Mouse (Mus musculus) heart, embryonic 14.5 days (tissue): ENCODE measurements around the gene Gm17949. TPM values are rescaled to one million over a fixed set of nuclear protein-coding genes. Genes with fewer than 3 reads are reported as not detected.

Experiments used
- ATAC-seq: fragments of 200-750 bp; cut with Nextera tagmentation; 2 replicates; pipeline ENCODE4 v1.8.0; 2017; ENCODE audit warnings: low read depth, moderate TSS enrichment; ENCODE audit not compliant: insufficient number of reproducible peaks, insufficient read depth, low FRiP score
- H3K27ac ChIP-seq, 2 experiments: fragments of 200-500 bp in 1 of 2; fragments of 300-500 bp in 1 of 2; sonication (generic) in 1 of 2; replicated peaks in 1 of 2; 2 replicates each; pipeline ENCODE4 v1.5.1; 2012 to 2014; ENCODE audit warnings: low read depth in 2 of 2, low read length in 2 of 2, control low read depth in 1 of 2, mild to moderate bottlenecking in 1 of 2, mixed read lengths in 1 of 2; ENCODE audit not compliant: control insufficient read depth in 1 of 2, insufficient read depth in 1 of 2
- H3K27me3 ChIP-seq: fragments of 300-500 bp; sonication (generic); 2 replicates; pipeline ENCODE4 v1.6.1; 2014; ENCODE audit warnings: mild to moderate bottlenecking, low read length, control low read depth; ENCODE audit not compliant: control insufficient read depth, insufficient read depth
- H3K36me3 ChIP-seq: fragments of 300-500 bp; sonication (generic); 2 replicates; pipeline ENCODE4 v1.6.1; 2014; ENCODE audit warnings: mild to moderate bottlenecking, control low read depth, low read length, mixed read lengths; ENCODE audit not compliant: control insufficient read depth, insufficient read depth
- H3K4me1 ChIP-seq, 2 experiments: fragments of 200-500 bp in 1 of 2; fragments of 300-500 bp in 1 of 2; sonication (generic) in 1 of 2; 2 replicates each; pipeline ENCODE4 v1.6.1; 2012 to 2014; ENCODE audit warnings: low read length in 2 of 2, control low read depth in 1 of 2, mixed read lengths in 1 of 2; ENCODE audit not compliant: control insufficient read depth in 2 of 2, insufficient read depth in 2 of 2
- H3K4me2 ChIP-seq: fragments of 300-500 bp; sonication (generic); 2 replicates; pipeline ENCODE4 v1.6.1; 2014; ENCODE audit warnings: mild to moderate bottlenecking, low read length
- H3K4me3 ChIP-seq, 2 experiments: fragments of 200-500 bp in 1 of 2; fragments of 300-500 bp in 1 of 2; sonication (generic) in 1 of 2; 2 replicates each; pipeline ENCODE4 v1.5.1; 2012 to 2014; ENCODE audit warnings: low read length in 2 of 2, mild to moderate bottlenecking in 2 of 2, control low read depth in 1 of 2, low read depth in 1 of 2, moderate library complexity in 1 of 2; ENCODE audit not compliant: control insufficient read depth in 1 of 2, insufficient read depth in 1 of 2
- H3K9ac ChIP-seq: fragments of 300-500 bp; sonication (generic); 2 replicates; pipeline ENCODE4 v1.6.1; 2014; ENCODE audit warnings: mild to moderate bottlenecking, low read length
- H3K9me3 ChIP-seq: fragments of 300-500 bp; sonication (generic); 2 replicates; pipeline ENCODE4 v1.6.1; 2016; ENCODE audit warnings: low read length, control low read depth; ENCODE audit not compliant: control insufficient read depth
- WGBS: fragments of 180-500 bp; shearing (Covaris S2); extraction: QIAGEN DNeasy Blood & Tissue Kit; methylation state at CpG from one replicate; pipeline ENCODE4 v1.1.7; 2014; 5-methylcytosine and 5-hydroxymethylcytosine counted together
- polyA plus RNA-seq: library from polyadenylated mRNA; unstranded; fragments of >200 nt; fragmentation: Nextera tagmentation; extraction: Ambion mirVana; gene quantifications from 2 replicates; pipeline ENCODE4 v1.2.1, GENCODE M21; 2014

The Gm17949 gene
- 0.34 TPM in 1 of 2 replicates, not detected in the other for polyA plus RNA-seq

DNA sequence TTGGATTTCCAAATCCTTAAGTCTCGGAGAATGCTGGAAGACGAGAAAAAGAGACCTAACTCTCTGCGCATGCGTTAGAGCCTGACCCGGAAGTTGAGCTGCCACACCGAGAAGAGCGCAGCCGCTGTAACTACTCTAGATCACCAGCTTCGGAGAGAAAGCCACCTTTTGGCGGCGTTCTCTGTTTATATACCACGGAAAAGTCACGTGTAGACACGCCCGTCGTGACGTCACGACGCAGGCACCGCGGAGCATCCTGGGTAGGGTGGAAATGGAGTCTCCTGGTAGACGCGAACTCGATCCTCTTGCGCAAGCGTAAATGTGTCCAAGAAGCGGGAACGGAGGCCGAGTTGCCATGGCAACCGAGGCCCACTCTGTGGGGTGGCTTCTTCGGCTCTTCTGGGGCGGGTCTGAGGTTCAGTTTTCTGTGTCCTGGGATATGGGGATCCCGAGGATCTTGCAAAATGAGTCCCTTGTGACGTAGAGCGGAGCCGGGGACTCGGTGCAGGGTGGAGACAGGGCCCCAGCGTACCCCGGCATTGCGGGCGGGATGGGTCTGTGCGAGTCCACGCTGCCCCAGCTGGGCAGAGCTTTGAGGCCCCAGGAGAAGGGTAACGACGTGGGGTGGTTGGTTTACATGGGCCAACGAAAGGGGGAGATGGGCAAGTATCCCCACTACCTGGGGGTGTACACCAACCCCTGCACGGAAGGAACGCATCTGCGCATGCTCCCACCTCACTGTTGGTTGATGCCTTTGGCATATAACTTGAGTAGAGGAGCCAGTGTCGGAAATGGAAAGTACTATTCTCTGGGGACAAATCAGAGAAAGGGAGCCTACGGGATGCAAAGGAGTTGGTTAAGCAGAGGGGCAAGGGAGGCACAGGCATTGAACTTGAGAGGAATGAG is at the start of gene Gm17949, which contains the start of gene Gtf2f1:
Gene Gm17949, plus strand, starts transcription at position 234 of the 906 bp plus-strand sequence.
Gene Gtf2f1, minus strand, starts transcription at position 53 of the 906 bp plus-strand sequence.
- peak within 1 kb of the TSS; percentile 77 to 78 for H3K27ac ChIP-seq
- peak within 1 kb of the TSS; percentile 86 to 95 for H3K4me3 ChIP-seq
- ATAC-seq, result peak; percentile 89
- H3K4me1 ChIP-seq, result peaks cover 4 to 11% of the 10 kb centered on the region in 2 experiments; a peak in 2 of 4 replicates
- H3K9ac ChIP-seq, result peak within 1 kb of the TSS; percentile 90
- peak within 1 kb of the TSS; percentile 74 for H3K4me2 ChIP-seq
- under 1% methylated on average over 51 of the region's 51 CpGs for WGBS
- no peaks in the 10 kb centered on the region for H3K27me3 ChIP-seq
- peaks cover 32% of the 10 kb centered on the region for H3K36me3 ChIP-seq
- H3K9me3 ChIP-seq, result no peaks in the 10 kb centered on the region

GRCm38 (mm10) chr17:56961880-56962279 is 49.4 kb upstream of the Gm17949 start:
- Histone ChIP-seq H3K27me3 (0 out of 2 replicates have a peak, but pooled peaks cover 5% of the 10 kb centered on the region), H3K4me1 (no peaks in the 10 kb centered on the region), H3K4me2 (no peak overlapping the region), H3K9me3 (no peaks in the 10 kb centered on the region), H3K27ac (no peak overlapping the region), H3K36me3 (no peaks in the 10 kb centered on the region), H3K4me3 (no peak overlapping the region), H3K9ac (no peak overlapping the region)
- whole genome bisulfite sequencing, result 91% methylated on average over 4 of the region's 4 CpGs
- ATAC-seq, result no peak

DNA sequence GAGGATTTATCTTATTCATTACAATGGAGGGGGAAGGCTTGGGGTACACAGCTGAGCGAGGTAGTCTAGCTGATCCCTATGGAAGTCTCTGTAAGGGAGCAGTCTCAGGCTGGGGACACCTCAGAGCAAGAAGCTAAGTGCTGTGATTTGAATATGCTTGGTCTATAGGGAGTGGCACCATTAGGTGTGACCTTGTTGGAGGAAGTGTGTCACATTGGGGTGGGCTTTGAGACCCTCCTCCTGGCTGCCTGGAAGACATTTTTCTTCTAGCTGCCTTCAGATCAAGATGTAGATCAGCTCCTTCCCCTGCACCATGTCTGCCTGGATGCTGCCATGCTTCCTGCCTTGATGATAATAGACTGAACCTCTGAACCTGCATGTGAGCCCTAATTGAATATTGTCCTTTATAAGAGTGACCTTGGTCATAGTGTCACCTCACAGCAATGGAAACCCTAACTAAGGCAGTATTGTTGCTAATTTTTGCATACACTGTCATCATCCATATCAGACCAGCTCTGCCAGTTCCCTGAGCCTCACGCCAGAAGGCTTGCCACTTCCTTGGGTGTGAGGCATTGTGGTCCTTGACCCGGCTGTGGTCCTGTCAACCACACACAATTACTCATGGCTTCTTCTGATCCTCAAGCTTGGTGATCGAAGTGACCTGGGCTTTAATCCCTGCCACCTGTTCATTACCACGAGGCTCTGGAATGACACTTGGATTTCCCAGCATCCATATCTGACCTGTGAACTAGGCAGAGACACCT is 48.4 kb upstream of the Gm17949 start:
- Histone ChIP-seq H3K27me3 (0 out of 2 replicates have a peak, but pooled peaks cover 5% of the 10 kb centered on the region), H3K4me3 (no peak overlapping the region), H3K4me1 (no peaks in the 10 kb centered on the region), H3K27ac (no peak overlapping the region), H3K36me3 (no peaks in the 10 kb centered on the region), H3K4me2 (no peak overlapping the region), H3K9ac (no peak overlapping the region), H3K9me3 (no peaks in the 10 kb centered on the region)
- no peak for ATAC-seq
- WGBS, result 66% methylated on average over 5 of the region's 5 CpGs

DNA sequence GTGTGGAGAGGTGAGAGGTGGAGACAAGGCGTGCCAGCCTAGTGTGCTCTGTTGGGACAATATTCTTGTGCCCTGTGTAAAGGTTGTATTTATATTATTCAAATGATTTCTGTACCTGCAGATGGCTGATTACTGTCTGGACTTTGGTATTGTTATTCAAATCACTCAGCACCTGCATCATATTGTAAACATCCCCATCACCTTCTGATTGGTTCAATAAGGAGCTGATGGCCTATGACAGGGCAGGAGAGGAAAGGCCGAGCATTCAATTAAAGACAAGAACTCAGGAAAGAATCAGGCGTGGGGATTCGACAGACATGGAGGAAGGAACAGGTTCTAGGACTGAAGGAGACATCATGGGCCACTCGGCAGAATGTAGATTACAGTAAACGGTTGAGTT is 47.6 kb upstream of the Gm17949 start:
- H3K4me1 ChIP-seq, result no peaks in the 10 kb centered on the region

DNA sequence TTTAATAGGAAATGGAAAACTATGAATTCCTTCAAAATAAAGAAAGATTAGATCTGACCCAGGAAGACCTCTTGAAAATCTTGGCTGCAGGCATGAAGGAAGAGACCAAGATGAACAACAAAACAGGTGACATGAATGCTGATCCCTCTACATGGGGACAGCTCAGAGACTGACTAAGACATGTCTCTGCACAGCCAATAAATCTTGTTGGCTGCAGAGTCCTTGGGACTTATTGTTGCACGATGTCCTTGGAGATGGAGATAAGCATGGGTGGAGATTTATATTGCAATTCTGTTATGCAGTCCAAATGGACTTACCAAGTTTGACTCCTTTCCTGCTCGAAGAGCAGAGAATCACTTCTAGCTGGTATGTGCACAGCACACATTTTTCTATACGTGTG is 41.9 kb upstream of the Gm17949 start:
- Histone ChIP-seq H3K9ac (no peak overlapping the region), H3K9me3 (no peaks in the 10 kb centered on the region), H3K4me2 (no peak overlapping the region), H3K27me3 (peaks cover 12% of the 10 kb centered on the region; the same call in 1 of the 2 replicates), H3K4me3 (no peak overlapping the region), H3K27ac (no peak overlapping the region), H3K36me3 (no peaks in the 10 kb centered on the region), H3K4me1 (no peaks in the 10 kb centered on the region)
- no peak for ATAC-seq
- 59% methylated on average over 3 of the region's 3 CpGs for WGBS

More for the DNA sequence above, 47.6 kb upstream of the Gm17949 start:
- 67% methylated on average over 6 of the region's 6 CpGs for WGBS
- H3K27me3 ChIP-seq, result 0 out of 2 replicates have a peak, but pooled peaks cover 5% of the 10 kb centered on the region
- H3K27ac ChIP-seq, result no peak overlapping the region
- no peak for ATAC-seq
- no peaks in the 10 kb centered on the region for H3K9me3 ChIP-seq
- no peak overlapping the region for H3K4me2 ChIP-seq
- H3K4me3 ChIP-seq, result no peak overlapping the region
- no peaks in the 10 kb centered on the region for H3K36me3 ChIP-seq
- H3K9ac ChIP-seq, result no peak overlapping the region

DNA sequence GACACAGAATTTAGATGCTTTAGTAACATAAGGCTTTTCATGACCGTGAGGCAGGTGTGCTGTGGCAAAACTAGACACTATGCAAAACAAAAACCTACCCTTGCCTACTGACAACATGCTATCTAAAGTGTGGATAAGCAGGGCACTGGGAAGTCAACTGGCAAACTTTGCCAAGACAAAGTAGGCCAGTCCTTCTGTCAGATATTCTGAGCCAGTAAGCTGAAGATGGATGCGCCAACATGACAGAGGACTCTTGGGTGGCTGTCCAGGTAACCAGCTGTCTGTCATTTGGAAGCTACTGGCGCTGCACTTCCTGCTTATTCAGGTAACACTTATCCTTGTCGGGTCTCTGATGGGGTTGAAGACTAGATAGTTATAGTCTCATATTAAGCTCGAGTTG is 41.2 kb upstream of the Gm17949 start:
- Histone ChIP-seq H3K27me3 (peaks cover 12% of the 10 kb centered on the region; the same call in 1 of the 2 replicates), H3K9me3 (no peaks in the 10 kb centered on the region), H3K4me2 (no peak overlapping the region), H3K9ac (no peak overlapping the region), H3K4me1 (no peaks in the 10 kb centered on the region), H3K36me3 (no peaks in the 10 kb centered on the region), H3K4me3 (no peak overlapping the region), H3K27ac (no peak overlapping the region)
- 57% methylated on average over 5 of the region's 5 CpGs for WGBS
- ATAC-seq, result no peak

DNA sequence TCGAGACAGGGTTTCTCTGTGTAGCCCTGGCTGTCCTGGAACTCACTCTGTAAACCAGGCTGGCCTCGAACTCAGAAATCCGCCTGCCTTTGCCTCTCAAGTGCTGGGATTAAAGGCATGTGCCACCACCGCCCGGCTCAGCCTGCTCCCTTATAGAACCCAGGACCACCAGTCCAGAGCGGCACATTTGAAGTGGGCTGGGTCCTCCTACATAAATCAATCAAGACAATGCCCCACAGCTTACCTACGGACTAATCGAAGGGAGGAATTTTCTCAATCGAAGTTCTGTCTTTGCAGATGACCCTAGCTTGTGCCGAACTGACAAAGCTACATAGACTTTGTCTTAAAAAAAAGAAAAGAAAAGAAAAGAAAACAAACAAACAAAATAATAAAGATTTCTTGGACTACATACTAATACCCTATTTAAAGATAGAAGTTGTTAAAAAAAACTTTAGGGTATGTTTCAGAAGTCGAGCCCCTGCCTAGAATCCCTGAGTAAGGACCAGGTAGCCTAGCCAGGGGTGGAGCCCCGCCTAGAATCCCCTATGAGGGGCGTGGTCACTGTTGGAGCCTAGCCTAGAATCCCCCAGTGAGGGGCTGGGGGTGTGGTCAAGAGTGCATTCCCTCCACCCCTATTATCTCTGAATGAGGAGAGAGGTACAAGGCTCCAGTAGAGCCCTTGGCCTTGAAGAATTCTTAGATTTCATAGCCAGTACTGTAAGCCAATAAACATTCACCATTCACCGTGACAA is 37.1 kb upstream of the Gm17949 start:
- WGBS, result 60% methylated on average over 13 of the region's 14 CpGs
- Histone ChIP-seq H3K36me3 (no peaks in the 10 kb centered on the region), H3K27ac (no peak overlapping the region), H3K9ac (no peak overlapping the region), H3K9me3 (no peaks in the 10 kb centered on the region), H3K4me1 (no peaks in the 10 kb centered on the region), H3K27me3 (peaks cover 6% of the 10 kb centered on the region; the same call in 1 of the 2 replicates), H3K4me3 (no peak overlapping the region), H3K4me2 (no peak overlapping the region)
- ATAC-seq, result no peak
